Mouse (Mus musculus) heart, postnatal 10 days (tissue): ENCODE data around the gene Lrrc28. TPM values are rescaled to one million over a fixed set of nuclear protein-coding genes. Genes with fewer than 3 reads are reported as not detected.

Experiments
- DNase-seq, 2 experiments: peaks; one replicate each; pipeline ENCODE4 v3.0.0; 2021
- intact Hi-C: fragments of 180-260 bp; cut with DNase I; formaldehyde crosslinking; loops from one replicate; pipeline ENCODE4 v1.15.1; 2025
- total RNA-seq, 2 experiments: library from RNA; stranded (reverse); gene quantifications; 2 replicates each; pipeline ENCODE4 v1.2.3; 2021

The Lrrc28 gene
- 10 to 100 TPM; 19.4 to 20.3 TPM for total RNA-seq

DNA sequence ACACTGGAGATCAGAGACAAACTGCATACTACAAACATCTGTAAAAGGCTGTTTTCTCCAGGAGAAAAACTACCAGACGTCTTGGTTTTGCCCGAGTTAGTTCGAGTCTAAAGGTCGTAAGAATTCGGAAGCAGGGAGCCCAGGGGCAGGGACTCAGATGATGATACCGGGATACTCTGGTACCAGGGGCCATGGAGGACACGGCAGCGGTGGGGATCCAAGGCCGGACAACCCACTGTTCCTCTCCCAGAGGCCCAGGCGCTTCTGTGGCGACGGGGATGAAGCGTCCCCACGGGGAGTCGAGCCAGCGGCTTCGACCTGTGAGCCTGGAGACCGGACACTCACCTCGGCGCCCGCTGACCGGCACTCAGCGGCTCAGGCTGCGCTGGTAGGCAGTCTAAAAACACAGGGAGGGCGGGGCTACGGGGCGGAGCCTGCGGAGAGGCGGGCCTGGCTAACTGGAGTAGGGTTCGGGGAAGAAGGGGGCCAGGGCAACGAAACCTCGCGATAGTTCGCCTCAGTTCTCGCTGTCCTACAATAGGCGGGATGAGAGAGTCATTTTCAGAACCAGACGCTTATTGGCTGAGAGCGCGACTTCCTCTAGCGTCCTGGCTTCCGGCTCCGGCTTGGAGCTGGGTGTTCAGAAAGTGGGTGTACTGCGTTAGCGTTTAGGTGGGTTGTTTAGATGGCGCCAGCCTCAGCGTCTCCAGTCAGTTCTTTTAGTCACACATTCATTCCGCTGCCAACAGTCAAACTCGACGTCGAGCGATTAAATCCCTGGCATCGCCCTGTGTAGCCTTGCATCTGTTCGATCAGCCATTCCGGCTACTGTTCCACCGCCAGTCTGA lies at the start of gene Lrrc28:
Gene Lrrc28, minus strand, starts transcription at position 436 of the 848 bp plus-strand sequence.
- peak; percentile 99 to 100 for DNase-seq
- intact Hi-C loops = no loop called here

DNA sequence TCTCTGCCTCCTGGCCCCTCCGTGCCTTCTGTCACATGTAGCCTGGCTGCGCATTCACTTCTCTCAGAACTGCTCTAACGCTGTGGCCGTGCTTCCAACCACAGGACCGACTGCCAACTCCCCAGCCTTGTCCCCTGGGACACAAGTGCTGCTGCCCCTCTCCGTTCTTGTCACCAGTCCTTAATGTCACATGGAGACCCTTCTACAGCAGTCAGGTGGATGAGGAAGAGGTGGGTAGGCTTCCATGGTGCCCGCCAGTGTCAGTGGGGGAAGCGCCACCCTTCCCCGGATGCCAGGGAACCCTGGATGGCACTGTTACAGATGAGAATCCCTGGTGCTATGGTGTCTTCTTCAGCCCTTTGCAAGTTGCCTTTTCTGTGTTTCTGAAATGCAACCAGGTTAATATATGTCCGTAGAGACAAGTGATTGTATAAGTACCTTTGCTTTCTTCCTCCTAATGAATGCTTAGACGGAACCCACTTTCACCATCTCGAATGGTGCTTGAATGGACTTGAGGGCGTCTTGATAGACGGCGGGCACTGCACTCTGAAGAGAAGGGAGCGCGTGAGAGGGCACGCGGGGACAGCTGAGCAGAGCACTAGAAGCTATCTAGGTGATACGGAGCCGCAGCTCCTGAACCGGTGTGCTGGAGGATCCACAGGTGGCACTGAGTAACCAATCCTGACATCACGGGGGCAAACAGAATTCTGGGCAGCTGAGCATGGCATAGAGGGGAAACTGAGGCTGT lies 47.9 kb upstream of the Lrrc28 start:
- DNase-seq = no peak
- intact Hi-C loops = no loop called here

GRCm38 (mm10) chr7:67692141-67692540 lies 47.1 kb upstream of the Lrrc28 start:
- intact Hi-C loops = no loop called here
- peak; percentile 60 to 68 for DNase-seq

- DNase-seq = peak; percentile 30 to 46
- intact Hi-C loops = loop anchor here (2.0 kb wide), 1 partner anchor 18 kb away; no protein-coding TSS in a partner anchor
Measured at GRCm38 (mm10) chr7:67691036-67691435, 46.0 kb upstream of the Lrrc28 start.

- intact Hi-C loops = loop anchor here (2.0 kb wide), 1 partner anchor 17 kb away; no protein-coding TSS in a partner anchor
- no peak for DNase-seq
Measured at GRCm38 (mm10) chr7:67689793-67690192, 44.7 kb upstream of the Lrrc28 start.

DNA sequence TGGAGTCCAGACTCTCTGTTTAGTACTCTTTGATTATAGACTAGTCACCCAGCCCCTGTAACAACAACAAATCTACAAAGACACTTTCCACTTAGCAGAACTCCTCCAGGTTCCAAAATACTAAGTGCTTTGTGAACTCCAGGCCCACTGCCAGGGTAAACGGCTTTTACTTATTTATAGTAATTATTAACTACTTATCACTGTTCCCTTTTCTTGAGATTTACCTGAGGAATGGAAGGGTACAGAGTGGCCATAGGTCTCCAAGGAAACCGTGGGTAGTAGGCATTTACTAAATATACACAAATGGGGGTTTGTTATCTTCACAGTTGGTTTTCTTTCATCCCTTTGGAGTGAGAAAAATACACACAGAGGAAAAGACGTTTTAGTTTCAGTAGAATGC lies 43.2 kb upstream of the Lrrc28 start:
- intact Hi-C loops = no loop called here
- no peak for DNase-seq

- DNase-seq = no peak
- intact Hi-C loops = no loop called here
Measured at GRCm38 (mm10) chr7:67686545-67686944, 41.5 kb upstream of the Lrrc28 start.

- intact Hi-C loops = no loop called here
Measured at GRCm38 (mm10) chr7:67683006-67683405, 37.9 kb upstream of the Lrrc28 start.

DNA sequence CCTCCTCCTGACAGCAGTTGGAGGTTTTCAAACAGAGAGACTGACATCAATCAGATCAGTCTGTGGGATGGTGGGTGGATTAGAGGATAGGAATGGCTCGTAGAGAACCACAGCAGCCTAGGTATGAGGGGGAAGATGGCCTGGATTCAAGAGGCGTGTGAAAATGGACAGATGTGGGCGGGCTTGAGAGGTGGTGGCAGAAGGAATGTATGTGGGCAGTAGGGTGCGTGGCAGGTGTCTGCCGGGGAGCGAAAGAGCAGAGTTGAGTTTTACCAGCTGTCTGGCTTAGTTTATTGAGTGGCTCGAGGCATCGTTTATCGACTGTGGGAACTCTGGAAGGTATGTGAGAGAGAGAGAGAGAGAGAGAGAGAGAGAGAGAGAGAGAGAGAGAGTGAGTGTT lies 36.0 kb upstream of the Lrrc28 start:
- DNase-seq = no peak
- intact Hi-C loops = no loop called here

More at GRCm38 (mm10) chr7:67683006-67683405, 37.9 kb upstream of the Lrrc28 start:
- DNase-seq = no peak

DNA sequence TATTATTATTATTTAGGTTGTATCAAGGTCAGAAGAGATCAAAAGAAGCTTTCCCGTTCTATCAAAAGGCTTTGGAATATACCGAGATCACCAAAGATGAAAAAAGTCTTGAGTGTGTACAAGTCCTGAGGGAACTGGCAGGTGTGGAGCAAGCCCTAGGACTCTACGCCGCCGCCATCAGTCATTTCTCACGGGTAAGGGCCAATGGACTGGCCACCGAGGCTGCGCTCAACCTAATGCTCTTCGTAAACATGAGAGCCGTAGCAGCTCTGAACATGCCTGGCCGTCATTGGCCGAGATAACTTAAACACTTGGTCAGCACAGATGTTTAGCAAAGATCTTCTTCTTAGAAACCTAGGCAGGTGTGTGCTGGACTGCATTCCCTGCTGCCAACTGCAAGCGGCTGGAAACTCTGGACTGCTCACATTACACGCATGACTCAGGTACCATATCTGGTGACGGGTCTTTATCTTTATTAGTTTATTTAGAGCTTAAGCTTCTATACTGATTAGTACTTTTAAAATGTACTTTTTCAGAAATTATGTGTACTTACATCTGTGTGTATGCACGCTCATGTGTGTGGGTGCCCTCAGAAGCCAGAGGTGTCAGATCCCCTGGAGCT lies 33.9 kb upstream of the Lrrc28 start:
- no peak for DNase-seq
- intact Hi-C loops = loop anchor here (10.0 kb wide), 1 partner anchor 276 kb away; the partner anchor contains the start of gene Igf1r

GRCm38 (mm10) chr7:67673656-67674055 lies 28.6 kb upstream of the Lrrc28 start:
- DNase-seq = no peak
- intact Hi-C loops = loop anchor here (2.0 to 10.0 kb wide), 4 partner anchors 17 to 281 kb away; partner anchors contain the start of gene Igf1r

DNA sequence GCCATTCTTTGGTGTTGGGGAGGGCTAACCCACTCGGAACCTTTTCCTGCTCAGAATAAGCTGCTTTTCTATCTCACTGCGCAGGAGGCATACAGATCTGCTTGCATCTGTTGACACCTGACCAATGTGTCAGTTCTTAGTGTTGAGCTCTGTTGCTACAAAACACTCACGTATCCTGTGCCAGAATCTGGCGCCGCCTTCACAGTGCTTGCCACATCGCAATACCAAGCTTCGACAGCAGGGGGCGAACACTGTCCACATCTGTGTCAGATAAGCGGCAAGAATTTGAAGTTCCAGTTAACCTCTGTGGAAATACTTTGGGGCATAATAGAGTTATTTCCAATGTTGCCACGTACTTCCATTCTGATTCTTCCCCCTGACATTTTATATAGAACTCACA lies 27.6 kb upstream of the Lrrc28 start:
- intact Hi-C loops = loop anchor here (1.0 to 10.0 kb wide), 5 partner anchors 18 to 282 kb away; partner anchors contain the start of genes Igf1r and Synm
- peak; percentile 97 to 99 for DNase-seq

DNA sequence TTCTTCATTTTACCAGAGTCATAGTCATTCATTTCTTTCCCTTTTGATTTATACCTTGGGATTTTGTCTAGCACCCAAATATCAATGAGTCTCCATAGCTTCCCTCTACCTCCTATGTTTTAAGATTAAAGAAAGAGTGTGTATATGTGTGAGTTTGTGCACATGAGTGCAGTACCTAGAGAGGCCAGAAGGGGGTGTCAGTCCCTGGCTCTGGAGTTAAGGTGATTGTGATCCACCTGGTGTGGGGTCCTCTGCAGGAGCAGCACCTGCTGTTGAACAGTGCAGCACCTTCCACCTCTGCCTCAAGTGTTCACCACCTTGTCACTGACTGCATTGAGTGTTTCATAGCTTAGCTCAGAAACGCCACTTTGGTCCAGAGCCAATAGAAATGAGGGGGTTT lies 25.9 kb upstream of the Lrrc28 start:
- intact Hi-C loops = loop anchor here (5.0 to 10.0 kb wide), 2 partner anchors 41 to 284 kb away; partner anchors contain the start of gene Igf1r
- no peak for DNase-seq

GRCm38 (mm10) chr7:67663981-67664694 lies 19.1 kb upstream of the Lrrc28 start:
- DNase-seq = no peak
- intact Hi-C loops = no loop called here

- DNase-seq = no peak
- intact Hi-C loops = no loop called here
Measured at GRCm38 (mm10) chr7:67662424-67662823, 17.4 kb upstream of the Lrrc28 start.

DNA sequence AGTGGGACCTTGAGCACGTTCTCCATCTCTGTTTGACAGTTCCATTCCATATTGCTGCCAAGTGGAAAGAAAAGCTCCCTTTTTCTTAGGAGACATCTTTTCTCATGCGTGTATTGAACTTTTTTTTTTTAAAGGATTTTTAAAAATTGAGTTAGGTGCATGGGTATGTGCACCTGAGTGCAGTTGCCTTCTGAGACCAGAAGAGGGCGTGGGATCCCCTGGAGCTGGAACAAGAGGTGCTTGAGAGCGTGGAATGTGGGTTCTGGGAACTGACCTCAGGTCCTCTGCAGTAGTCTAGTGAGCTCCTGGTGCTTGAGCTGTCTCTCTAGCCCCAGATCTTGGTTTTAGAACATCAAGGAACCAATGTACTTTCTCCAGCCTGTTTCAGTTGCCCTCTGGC lies 13.0 kb upstream of the Lrrc28 start:
- no peak for DNase-seq
- intact Hi-C loops = no loop called here

GRCm38 (mm10) chr7:67655186-67655585 lies 10.1 kb upstream of the Lrrc28 start:
- DNase-seq = no peak
- intact Hi-C loops = no loop called here

DNA sequence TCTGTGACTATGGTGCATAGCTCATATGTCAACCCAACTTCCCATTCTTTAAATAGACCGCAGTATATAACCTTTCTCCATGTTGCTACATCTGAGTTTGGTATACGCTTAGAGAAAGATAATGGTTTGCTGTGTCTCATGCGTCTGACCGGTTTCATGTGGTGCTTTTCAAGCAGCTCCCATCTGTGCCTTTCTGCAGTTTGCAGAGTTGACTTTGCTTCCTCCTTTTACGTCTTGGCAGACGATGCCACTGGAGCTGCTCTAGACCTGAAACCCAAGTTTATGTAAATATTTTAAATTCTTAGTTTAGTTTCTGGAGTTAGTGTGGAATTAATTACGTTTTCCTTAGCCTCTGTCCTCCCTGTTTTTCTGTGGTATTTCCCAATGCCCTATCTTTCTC lies 9.6 kb upstream of the Lrrc28 start:
- DNase-seq = no peak
- intact Hi-C loops = no loop called here

DNA sequence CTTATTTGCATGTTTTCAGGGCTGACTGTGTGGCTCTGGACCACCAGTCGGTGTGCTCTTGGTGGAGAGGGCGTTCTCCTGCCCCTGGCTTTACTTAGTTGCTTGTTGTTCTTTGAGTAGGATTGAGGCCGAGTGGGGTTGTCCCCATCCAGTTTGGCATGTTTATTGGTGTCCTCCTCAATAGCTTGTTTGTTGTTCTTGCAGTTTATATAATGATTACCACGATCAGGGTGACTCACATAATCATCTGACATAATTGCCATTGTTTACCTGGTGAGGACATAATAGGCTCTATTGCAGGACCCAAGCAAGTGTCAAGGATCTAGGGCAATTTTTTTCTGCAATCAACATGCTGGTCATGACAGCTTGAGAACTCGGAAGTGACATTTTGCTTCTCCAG lies 7.1 kb upstream of the Lrrc28 start:
- no peak for DNase-seq
- intact Hi-C loops = no loop called here

DNA sequence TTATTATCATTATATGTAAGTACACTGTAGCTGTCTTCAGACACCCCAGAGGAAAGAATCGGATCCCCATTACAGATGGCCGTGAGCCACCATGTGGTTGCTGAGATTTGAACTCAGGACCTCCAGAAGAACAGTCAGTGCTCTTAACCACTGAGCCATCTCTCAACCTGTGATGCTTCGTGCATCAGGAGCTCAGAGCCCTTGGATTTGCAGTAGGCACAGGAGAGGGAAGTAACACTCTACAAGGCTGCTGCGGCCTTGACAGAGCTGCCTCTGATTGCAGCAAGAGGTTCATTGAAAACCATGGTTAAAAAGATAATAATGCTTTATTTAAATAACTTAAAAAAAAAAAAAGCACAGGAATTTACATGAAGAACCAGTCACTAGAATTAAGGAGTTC lies 3.3 kb upstream of the Lrrc28 start:
- no peak for DNase-seq
- intact Hi-C loops = no loop called here
